Mouse (Mus musculus): ENCODE data around the gene Lce1f. TPM values are rescaled to one million over a fixed set of nuclear protein-coding genes. Genes with fewer than 3 reads are reported as not detected.
"Not testable (repeated sequence)": the region's sequence is repeated elsewhere in the genome, so short reads cannot be mapped to it uniquely, and the experiment has no call there.

The Lce1f gene
- polyA plus RNA-seq, 1 experiment from 2014 or later: not detected

DNA sequence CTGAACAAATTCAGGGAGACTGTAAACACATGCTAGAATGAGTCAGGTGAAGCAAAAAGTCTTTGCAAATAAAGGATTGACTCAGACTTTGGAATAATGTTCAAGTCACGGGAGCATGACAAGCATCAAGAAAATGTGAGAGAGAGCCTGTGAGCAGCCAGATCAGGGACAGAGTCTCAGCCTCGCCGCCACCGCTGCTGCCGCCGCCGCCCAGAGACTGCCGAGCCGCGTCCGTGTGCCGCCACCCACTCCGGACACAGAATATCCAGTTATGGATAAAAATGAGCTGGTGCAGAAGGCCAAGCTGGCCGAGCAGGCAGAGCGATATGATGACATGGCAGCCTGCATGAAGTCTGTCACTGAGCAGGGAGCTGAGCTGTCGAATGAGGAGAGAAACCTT, 31.0 kb downstream of the Lce1f start:
- H3K4me2 ChIP-seq (replicated peaks; ENCODE audit: low read depth, low read length); ATAC-seq (ENCODE audit: low FRiP score, low TSS enrichment); H3K9ac ChIP-seq (replicated peaks; ENCODE audit: low read length); H3K4me1 ChIP-seq (ENCODE audit: insufficient read depth, low read length); H3K4me3 ChIP-seq (ENCODE audit: low read length); H3K27me3 ChIP-seq (ENCODE audit: insufficient read depth, low read length); H3K36me3 ChIP-seq (ENCODE audit: insufficient read depth, low read length); H3K27ac ChIP-seq (ENCODE audit: low read length); H3K9me3 ChIP-seq (ENCODE audit: low read length): not testable (repeated sequence)
- WGBS: 80% methylated on average over 16 of the region's 16 CpGs

DNA sequence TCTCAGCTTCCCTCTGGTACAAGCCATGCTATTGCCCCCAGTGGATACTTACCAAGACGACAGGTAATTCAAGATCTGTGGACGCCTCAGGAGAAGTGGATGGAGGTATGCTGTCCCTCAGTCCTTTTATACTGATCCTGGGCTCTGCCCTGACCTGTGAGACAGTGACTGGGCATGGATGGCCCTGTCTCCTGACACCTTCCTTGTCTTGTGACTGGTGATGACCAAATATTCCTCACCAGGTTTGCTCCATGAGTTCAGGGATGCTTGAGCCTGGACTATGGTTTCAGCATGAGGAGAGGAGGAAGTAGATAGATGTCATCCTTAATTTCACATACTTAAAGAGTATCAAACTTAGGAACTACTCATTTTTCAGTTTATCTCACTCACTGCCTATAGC, 33.0 kb downstream of the Lce1f start, which contains the start of gene Lce1d:
TSS of gene Lce1d (minus strand) at position 101 of the 400 bp plus-strand sequence.
- WGBS: 69% methylated on average over 2 of the region's 2 CpGs
- no peak for ATAC-seq (ENCODE audit: low FRiP score, low TSS enrichment)
- Histone ChIP-seq H3K36me3 (ENCODE audit: insufficient read depth, low read length) (no peaks in the 10 kb centered on the region), H3K4me2 (replicated peaks; ENCODE audit: low read depth, low read length) (no peak within 1 kb of the TSS), H3K27me3 (ENCODE audit: insufficient read depth, low read length) (no peaks in the 10 kb centered on the region), H3K4me3 (ENCODE audit: low read length) (no peak within 1 kb of the TSS), H3K9me3 (ENCODE audit: low read length) (no peaks in the 10 kb centered on the region), H3K27ac (ENCODE audit: low read length) (no peak within 1 kb of the TSS), H3K9ac (replicated peaks; ENCODE audit: low read length) (no peak within 1 kb of the TSS), H3K4me1 (ENCODE audit: insufficient read depth, low read length) (no peaks in the 10 kb centered on the region)

- Histone ChIP-seq H3K4me2 (replicated peaks; ENCODE audit: low read depth, low read length) (no peak within 1 kb of the TSS), H3K4me3 (ENCODE audit: low read length) (no peak within 1 kb of the TSS), H3K4me1 (ENCODE audit: insufficient read depth, low read length) (no peaks in the 10 kb centered on the region), H3K36me3 (ENCODE audit: insufficient read depth, low read length) (no peaks in the 10 kb centered on the region), H3K9me3 (ENCODE audit: low read length) (no peaks in the 10 kb centered on the region), H3K9ac (replicated peaks; ENCODE audit: low read length) (no peak within 1 kb of the TSS), H3K27me3 (ENCODE audit: insufficient read depth, low read length) (no peaks in the 10 kb centered on the region), H3K27ac (ENCODE audit: low read length) (no peak within 1 kb of the TSS)
- 87% methylated on average over 4 of the region's 4 CpGs for WGBS
- no peak for ATAC-seq (ENCODE audit: low FRiP score, low TSS enrichment)
These were observed 41.2 kb downstream of the Lce1f start, which contains the start of gene Lce1c for GRCm38 (mm10) chr3:92678947-92679346. Gene Lce1c (plus strand): TSS chr3:92679247.

- no peak for ATAC-seq (ENCODE audit: low FRiP score, low TSS enrichment)
- Histone ChIP-seq H3K36me3 (ENCODE audit: insufficient read depth, low read length) (no peaks in the 10 kb centered on the region), H3K4me1 (ENCODE audit: insufficient read depth, low read length) (no peaks in the 10 kb centered on the region), H3K9me3 (ENCODE audit: low read length) (no peaks in the 10 kb centered on the region), H3K27me3 (ENCODE audit: insufficient read depth, low read length) (no peaks in the 10 kb centered on the region), H3K27ac (ENCODE audit: low read length) (no peak within 1 kb of the TSS), H3K4me3 (ENCODE audit: low read length) (no peak within 1 kb of the TSS), H3K4me2 (replicated peaks; ENCODE audit: low read depth, low read length) (no peak within 1 kb of the TSS), H3K9ac (replicated peaks; ENCODE audit: low read length) (no peak within 1 kb of the TSS)
These were observed 49.9 kb downstream of the Lce1f start, which contains the start of gene Lce1a2 for GRCm38 (mm10) chr3:92670215-92670614. Gene Lce1a2 (minus strand): TSS chr3:92670315.

Other genes starting within 250 kb of the Lce1f start
- 45.9 TPM in 2 replicates for gene Sprr1a, start 234.5 kb downstream of the Lce1f start, polyA plus RNA-seq (2015; fragmentation: Nextera tagmentation; extraction: Ambion mirVana)
- not detected in 2 replicates for gene Sprr4, start 219.9 kb downstream of the Lce1f start, polyA plus RNA-seq (2015; fragmentation: Nextera tagmentation; extraction: Ambion mirVana)
- gene 2310046K23Rik, start 185.8 kb downstream of the Lce1f start, polyA plus RNA-seq (2015; fragmentation: Nextera tagmentation; extraction: Ambion mirVana): not detected in 2 replicates
- gene Ivl, start 146.6 kb downstream of the Lce1f start, polyA plus RNA-seq (2015; fragmentation: Nextera tagmentation; extraction: Ambion mirVana): 0.64 and 1.4 TPM in 2 replicates
- not detected in 2 replicates for gene Smcp, start 131.4 kb downstream of the Lce1f start, polyA plus RNA-seq (2015; fragmentation: Nextera tagmentation; extraction: Ambion mirVana)
- not detected in 2 replicates for gene 2210017I01Rik, start 112.9 kb downstream of the Lce1f start, polyA plus RNA-seq (2015; fragmentation: Nextera tagmentation; extraction: Ambion mirVana)
- not detected in 2 replicates for gene Lce6a, start 98.7 kb downstream of the Lce1f start, polyA plus RNA-seq (2015; fragmentation: Nextera tagmentation; extraction: Ambion mirVana)
- gene Lce1a1, start 72.0 kb downstream of the Lce1f start, polyA plus RNA-seq (2015; fragmentation: Nextera tagmentation; extraction: Ambion mirVana): not detected in 2 replicates
- not detected in 2 replicates for gene Lce1b, start 63.4 kb downstream of the Lce1f start, polyA plus RNA-seq (2015; fragmentation: Nextera tagmentation; extraction: Ambion mirVana)
- not detected in 2 replicates for gene Lce1a2, start 50.0 kb downstream of the Lce1f start, polyA plus RNA-seq (2015; fragmentation: Nextera tagmentation; extraction: Ambion mirVana)
- not detected in 2 replicates for gene Lce1c, start 41.1 kb downstream of the Lce1f start, polyA plus RNA-seq (2015; fragmentation: Nextera tagmentation; extraction: Ambion mirVana)
- gene Lce1d, start 33.1 kb downstream of the Lce1f start, polyA plus RNA-seq (2015; fragmentation: Nextera tagmentation; extraction: Ambion mirVana): not detected in 2 replicates
- not detected in 2 replicates for gene Lce1e, start 11.3 kb downstream of the Lce1f start, polyA plus RNA-seq (2015; fragmentation: Nextera tagmentation; extraction: Ambion mirVana)
- gene Gm38119, start 18.7 kb upstream of the Lce1f start, polyA plus RNA-seq (2015; fragmentation: Nextera tagmentation; extraction: Ambion mirVana): not detected in 2 replicates
- 0.17 TPM in 1 of 2 replicates, not detected in the other for gene Lce1g, start 32.0 kb upstream of the Lce1f start, polyA plus RNA-seq (2015; fragmentation: Nextera tagmentation; extraction: Ambion mirVana)
- gene Lce1h, start 44.7 kb upstream of the Lce1f start, polyA plus RNA-seq (2015; fragmentation: Nextera tagmentation; extraction: Ambion mirVana): not detected in 2 replicates
- gene Lce1i, start 58.5 kb upstream of the Lce1f start, polyA plus RNA-seq (2015; fragmentation: Nextera tagmentation; extraction: Ambion mirVana): not detected in 2 replicates
- gene Lce1j, start 70.2 kb upstream of the Lce1f start, polyA plus RNA-seq (2015; fragmentation: Nextera tagmentation; extraction: Ambion mirVana): not detected in 2 replicates
- not detected in 2 replicates for gene Lce1k, start 87.5 kb upstream of the Lce1f start, polyA plus RNA-seq (2015; fragmentation: Nextera tagmentation; extraction: Ambion mirVana)
- gene Kprp, start 106.9 kb upstream of the Lce1f start, polyA plus RNA-seq (2015; fragmentation: Nextera tagmentation; extraction: Ambion mirVana): 0.07 TPM in 1 of 2 replicates, not detected in the other
- not detected in 2 replicates for gene Lce1l, start 130.9 kb upstream of the Lce1f start, polyA plus RNA-seq (2015; fragmentation: Nextera tagmentation; extraction: Ambion mirVana)
- gene 2310050C09Rik, start 149.9 kb upstream of the Lce1f start, polyA plus RNA-seq (2015; fragmentation: Nextera tagmentation; extraction: Ambion mirVana): not detected in 2 replicates
- gene Lce3a, start 205.9 kb upstream of the Lce1f start, polyA plus RNA-seq (2015; fragmentation: Nextera tagmentation; extraction: Ambion mirVana): not detected in 2 replicates
- not detected in 2 replicates for gene Lce3b, start 212.6 kb upstream of the Lce1f start, polyA plus RNA-seq (2015; fragmentation: Nextera tagmentation; extraction: Ambion mirVana)
- not detected in 2 replicates for gene Lce3c, start 224.1 kb upstream of the Lce1f start, polyA plus RNA-seq (2015; fragmentation: Nextera tagmentation; extraction: Ambion mirVana)
- gene Lce3d, start 237.0 kb upstream of the Lce1f start, polyA plus RNA-seq (2015; fragmentation: Nextera tagmentation; extraction: Ambion mirVana): not detected in 2 replicates
- gene Lce3e, start 246.7 kb upstream of the Lce1f start, polyA plus RNA-seq (2015; fragmentation: Nextera tagmentation; extraction: Ambion mirVana): not detected in 2 replicates